Mouse (Mus musculus) adipocyte (in vitro differentiated cells): Measurements from ENCODE around the gene Scgb1b20.
"Not testable (repeated sequence)": the region's sequence is repeated elsewhere in the genome, so short reads cannot be mapped to it uniquely, and the experiment has no call there.

Experiments used
- DNase-seq: peaks from one replicate; pipeline ENCODE4 v3.0.0-alpha.2; 2016; ENCODE audit warnings: low spot score

Scgb1b20 gene

GRCm38 (mm10) chr7:33372934-33373333, at the start of gene Scgb1b20:
Scgb1b20 (plus strand) TSS chr7:33373234.
- DNase-seq = not testable (repeated sequence)

- DNase-seq = not testable (repeated sequence)
Observed at GRCm38 (mm10) chr7:33366222-33366621, 6.8 kb upstream of the Scgb1b20 start, which contains the start of gene Scgb2b20. Scgb2b20 (minus strand) TSS chr7:33366322.

- not testable (repeated sequence) for DNase-seq
Observed at GRCm38 (mm10) chr7:33399749-33400148, 26.7 kb downstream of the Scgb1b20 start.

- DNase-seq = no peak
Observed at GRCm38 (mm10) chr7:33401650-33402049, 28.6 kb downstream of the Scgb1b20 start.

DNA sequence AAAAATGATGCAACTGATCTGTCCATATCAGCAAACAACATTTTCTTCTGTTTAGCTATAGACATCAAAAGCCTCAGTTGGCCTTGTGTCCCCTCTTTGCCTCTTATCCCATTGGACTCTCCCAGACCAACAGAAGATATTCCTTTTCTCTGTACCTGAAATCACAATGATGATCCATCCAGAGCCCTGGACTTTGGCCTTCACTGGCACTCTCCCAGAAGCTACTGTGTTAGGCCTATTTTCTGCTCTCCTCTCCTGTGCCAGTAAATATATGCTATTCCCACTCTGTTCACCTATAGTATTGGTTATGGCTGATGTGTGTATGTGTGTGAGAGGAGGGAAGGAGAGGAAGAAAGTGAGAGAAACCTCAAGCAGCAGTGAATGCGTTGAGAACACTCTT, 36.6 kb downstream of the Scgb1b20 start:
- DNase-seq = not testable (repeated sequence)
